Mouse (Mus musculus) MEL (cell line): ENCODE measurements around the gene Prf1. TPM values are rescaled to one million over a fixed set of nuclear protein-coding genes. Genes with fewer than 3 reads are reported as not detected.

Source experiments
- DNase-seq: peaks from one replicate; pipeline ENCODE4 v3.0.0; 2011; ENCODE audit warnings: low read depth, low spot score
- H3K27ac ChIP-seq: 2 replicates; pipeline ENCODE4 v1.5.1; 2012; ENCODE audit warnings: low read depth, mild to moderate bottlenecking, control low read depth, low read length, moderate library complexity; ENCODE audit not compliant: control insufficient read depth
- H3K27me3 ChIP-seq, 2 experiments: fragments of 150-350 bp in 1 of 2; sonication (generic) in 1 of 2; 2 replicates each; pipeline ENCODE4 v1.6.1; 2012; ENCODE audit warnings: low read length in 2 of 2, mild to moderate bottlenecking in 2 of 2, improper control_type of control experiment in 1 of 2, moderate library complexity in 1 of 2; ENCODE audit not compliant: insufficient read depth in 2 of 2, control insufficient read depth in 1 of 2
- H3K36me3 ChIP-seq, 2 experiments: 2 replicates each; pipeline ENCODE4 v1.6.1; 2012 to 2014; ENCODE audit warnings: low read length in 2 of 2, improper control_type of control experiment in 1 of 2, inconsistent platforms in 1 of 2, mild to moderate bottlenecking in 1 of 2; ENCODE audit not compliant: insufficient read depth in 2 of 2, control insufficient read depth in 1 of 2
- H3K4me1 ChIP-seq, 2 experiments: fragments of 150-350 bp in 1 of 2; sonication (generic) in 1 of 2; 2 replicates each; pipeline ENCODE4 v1.6.1; 2012; ENCODE audit warnings: low read length in 2 of 2, improper control_type of control experiment in 1 of 2, mild to moderate bottlenecking in 1 of 2; ENCODE audit not compliant: insufficient read depth in 2 of 2, control insufficient read depth in 1 of 2
- H3K4me3 ChIP-seq, 2 experiments: fragments of 150-350 bp in 1 of 2; sonication (generic) in 1 of 2; 2 replicates each; pipeline ENCODE4 v1.5.1; 2012; ENCODE audit warnings: low read depth in 2 of 2, low read length in 2 of 2, mild to moderate bottlenecking in 2 of 2, moderate library complexity in 2 of 2, control low read depth in 1 of 2, improper control_type of control experiment in 1 of 2; ENCODE audit not compliant: control insufficient read depth in 1 of 2, insufficient read depth in 1 of 2
- H3K79me2 ChIP-seq: 2 replicates; pipeline ENCODE4 v1.6.1; 2012; ENCODE audit warnings: mild to moderate bottlenecking, low read length, moderate library complexity; ENCODE audit not compliant: control insufficient read depth, poor library complexity, insufficient read depth
- H3K9ac ChIP-seq: 2 replicates; pipeline ENCODE4 v1.6.1; 2012; ENCODE audit warnings: low read depth, mild to moderate bottlenecking, control low read depth, low read length, moderate library complexity; ENCODE audit not compliant: control insufficient read depth, poor library complexity, severe bottlenecking
- H3K9me3 ChIP-seq: fragments of 150-350 bp; sonication (generic); replicated peaks from 2 replicates; pipeline ENCODE4 v1.6.1; 2012; ENCODE audit warnings: mild to moderate bottlenecking, low read length, improper control_type of control experiment, moderate library complexity; ENCODE audit not compliant: insufficient read depth
- BHLHE40 ChIP-seq: IDR thresholded peaks from 2 replicates; pipeline ENCODE4 v1.6.1; 2012; ENCODE audit warnings: low read depth, mild to moderate bottlenecking, inconsistent platforms, low read length, improper control_type of control experiment, borderline replicate concordance
- CHD1 ChIP-seq: IDR thresholded peaks from 2 replicates; pipeline ENCODE4 v1.6.1; 2012; ENCODE audit warnings: low read depth, mild to moderate bottlenecking, inconsistent platforms, low read length, improper control_type of control experiment
- CHD2 ChIP-seq: IDR thresholded peaks from 2 replicates; pipeline ENCODE4 v1.6.1; 2011; ENCODE audit warnings: low read length, improper control_type of control experiment
- EP300 ChIP-seq, 2 experiments: IDR thresholded peaks; 2 replicates each; pipeline ENCODE4 v1.6.1; 2011; ENCODE audit warnings: improper control_type of control experiment in 2 of 2, low read length in 2 of 2, low read depth in 1 of 2, mild to moderate bottlenecking in 1 of 2
- ETS1 ChIP-seq: IDR thresholded peaks from 2 replicates; pipeline ENCODE4 v1.6.1; 2012; ENCODE audit warnings: low read depth, mild to moderate bottlenecking, inconsistent platforms, low read length, improper control_type of control experiment, moderate library complexity
- GABPA ChIP-seq: IDR thresholded peaks from 2 replicates; pipeline ENCODE4 v1.6.1; 2012; ENCODE audit warnings: low read depth, mild to moderate bottlenecking, inconsistent platforms, low read length, improper control_type of control experiment, moderate library complexity
- GATA1 ChIP-seq: IDR thresholded peaks from 2 replicates; pipeline ENCODE4 v1.6.1; 2011; ENCODE audit warnings: low read depth, low read length, improper control_type of control experiment
- HCFC1 ChIP-seq: IDR thresholded peaks from 2 replicates; pipeline ENCODE4 v1.6.1; 2012; ENCODE audit warnings: low read depth, mild to moderate bottlenecking, inconsistent platforms, low read length, improper control_type of control experiment, moderate library complexity
- MAX ChIP-seq: IDR thresholded peaks from 2 replicates; pipeline ENCODE4 v1.6.1; 2011; ENCODE audit warnings: low read length, improper control_type of control experiment
- MEF2A ChIP-seq: IDR thresholded peaks from 2 replicates; pipeline ENCODE4 v1.6.1; 2014; ENCODE audit warnings: low read depth, mild to moderate bottlenecking, inconsistent platforms, low read length, improper control_type of control experiment; ENCODE audit not compliant: poor library complexity, insufficient replicate concordance, severe bottlenecking; ENCODE audit errors: extremely low read depth
- MXI1 ChIP-seq: IDR thresholded peaks from 2 replicates; pipeline ENCODE4 v1.6.1; 2011; ENCODE audit warnings: mild to moderate bottlenecking, low read depth, low read length, improper control_type of control experiment
- MYB ChIP-seq: IDR thresholded peaks from 2 replicates; pipeline ENCODE4 v1.6.1; 2011; ENCODE audit warnings: mild to moderate bottlenecking, low read depth, low read length, improper control_type of control experiment
- MYC ChIP-seq: IDR thresholded peaks from 2 replicates; pipeline ENCODE4 v1.6.1; 2011; ENCODE audit warnings: low read depth, mild to moderate bottlenecking, low read length, improper control_type of control experiment, moderate library complexity
- NELFE ChIP-seq: IDR thresholded peaks from 2 replicates; pipeline ENCODE4 v1.6.1; 2011; ENCODE audit warnings: low read depth, low read length, improper control_type of control experiment
- POLR2A ChIP-seq, 2 experiments: IDR thresholded peaks; 2 replicates each; pipeline ENCODE4 v1.6.1; 2011 to 2012; ENCODE audit warnings: low read length in 2 of 2, mild to moderate bottlenecking in 2 of 2, control low read depth in 1 of 2, improper control_type of control experiment in 1 of 2, low read depth in 1 of 2, moderate library complexity in 1 of 2; ENCODE audit not compliant: control insufficient read depth in 1 of 2, insufficient read depth in 1 of 2, poor library complexity in 1 of 2
- POLR2AphosphoS2 ChIP-seq: IDR thresholded peaks from 2 replicates; pipeline ENCODE4 v1.6.1; 2011; ENCODE audit warnings: low read length, improper control_type of control experiment
- TAL1 ChIP-seq: IDR thresholded peaks from 2 replicates; pipeline ENCODE4 v1.6.1; 2012; ENCODE audit warnings: mild to moderate bottlenecking, inconsistent platforms, low read length, moderate library complexity, mixed read lengths
- TBP ChIP-seq: IDR thresholded peaks from 2 replicates; pipeline ENCODE4 v1.8.0; 2011; ENCODE audit warnings: low read depth, low read length, improper control_type of control experiment
- TCF12 ChIP-seq: IDR thresholded peaks from 2 replicates; pipeline ENCODE4 v1.6.1; 2014; ENCODE audit warnings: low read depth, mild to moderate bottlenecking, inconsistent platforms, low read length, improper control_type of control experiment, moderate library complexity
- UBTF ChIP-seq: IDR thresholded peaks from 2 replicates; pipeline ENCODE4 v1.6.1; 2012; ENCODE audit warnings: low read depth, mild to moderate bottlenecking, inconsistent platforms, low read length, improper control_type of control experiment, moderate library complexity, borderline replicate concordance; ENCODE audit not compliant: insufficient read depth
- USF2 ChIP-seq, 2 experiments: IDR thresholded peaks; 2 replicates each; pipeline ENCODE4 v1.6.1; 2011 to 2012; ENCODE audit warnings: improper control_type of control experiment in 2 of 2, low read length in 2 of 2, borderline replicate concordance in 1 of 2, inconsistent platforms in 1 of 2, low read depth in 1 of 2, mild to moderate bottlenecking in 1 of 2; ENCODE audit not compliant: insufficient read depth in 1 of 2
- ZC3H11A ChIP-seq: IDR thresholded peaks from 2 replicates; pipeline ENCODE4 v1.6.1; 2012; ENCODE audit warnings: low read depth, mild to moderate bottlenecking, inconsistent platforms, low read length, improper control_type of control experiment
- ZMIZ1 ChIP-seq: IDR thresholded peaks from 2 replicates; pipeline ENCODE4 v1.6.1; 2012; ENCODE audit warnings: low read depth, mild to moderate bottlenecking, inconsistent platforms, low read length, improper control_type of control experiment, moderate library complexity
- ZNF384 ChIP-seq: IDR thresholded peaks from 2 replicates; pipeline ENCODE4 v1.6.1; 2012; ENCODE audit warnings: low read depth, mild to moderate bottlenecking, inconsistent platforms, low read length, improper control_type of control experiment
- polyA plus RNA-seq, 2 experiments: library from polyadenylated mRNA; stranded (reverse) in 1 of 2; unstranded in 1 of 2; fragments of >175 nt in 1 of 2; fragments of >200 nt in 1 of 2; gene quantifications; 2 replicates each; pipeline versions ENCODE4 v1.2.1 to v1.2.4; 2012; ENCODE audit warnings: low replicate concordance in 2 of 2, low read depth in 1 of 2; ENCODE audit not compliant: insufficient read length in 2 of 2, insufficient read depth in 1 of 2, missing spikeins in 1 of 2
- total RNA-seq: library from RNA; depleted of rRNA; stranded (reverse); fragments of 300-350 nt; gene quantifications from 2 replicates; pipeline ENCODE4 v1.2.3, GENCODE M21; 2012

The Prf1 gene
- total and polyA plus RNA-seq, 3 experiments: 0.04 TPM; not detected in 2

DNA sequence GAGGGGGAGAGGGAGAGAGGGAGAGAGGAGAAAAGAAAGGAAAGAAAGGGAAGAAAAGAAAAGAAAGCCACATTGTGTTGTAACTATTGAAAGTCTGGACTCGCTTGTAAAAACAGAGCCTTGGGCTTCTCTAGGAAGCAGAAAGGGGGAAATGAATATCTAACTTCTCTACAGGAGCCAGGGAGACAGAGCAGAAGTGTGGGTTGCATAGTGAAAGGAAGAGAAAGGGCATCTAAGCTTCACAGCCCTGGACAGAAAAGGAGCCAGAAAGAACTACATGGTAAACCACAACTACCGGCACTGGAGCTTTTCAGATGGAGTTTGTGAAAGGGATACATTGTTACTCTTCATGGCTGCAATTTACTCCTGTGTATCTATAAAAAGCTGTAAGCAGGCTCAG lies 7.2 kb upstream of the Prf1 start:
- Histone ChIP-seq H3K4me3 (no peak overlapping the region), H3K27ac (no peak overlapping the region), H3K79me2 (no peaks in the 10 kb centered on the region), H3K9me3 (no peaks in the 10 kb centered on the region), H3K9ac (no peak overlapping the region), H3K36me3 (no peaks in the 10 kb centered on the region), H3K4me1 (no peaks in the 10 kb centered on the region), H3K27me3 (no peaks in the 10 kb centered on the region)
- TF ChIP-seq TAL1: no peak
- no peak for TF ChIP-seq POLR2A (IDR thresholded peaks at IDR 0.05; ENCODE audit: control insufficient read depth in 1 of 2, insufficient read depth in 1 of 2, low read depth in 1 of 2, low read length in 2 of 2, poor library complexity in 1 of 2)
- no peak for TF ChIP-seq TBP
- TF ChIP-seq CHD1: no peak
- TF ChIP-seq MAX: no peak
- TF ChIP-seq MEF2A: no peak
- no peak for DNase-seq

DNA sequence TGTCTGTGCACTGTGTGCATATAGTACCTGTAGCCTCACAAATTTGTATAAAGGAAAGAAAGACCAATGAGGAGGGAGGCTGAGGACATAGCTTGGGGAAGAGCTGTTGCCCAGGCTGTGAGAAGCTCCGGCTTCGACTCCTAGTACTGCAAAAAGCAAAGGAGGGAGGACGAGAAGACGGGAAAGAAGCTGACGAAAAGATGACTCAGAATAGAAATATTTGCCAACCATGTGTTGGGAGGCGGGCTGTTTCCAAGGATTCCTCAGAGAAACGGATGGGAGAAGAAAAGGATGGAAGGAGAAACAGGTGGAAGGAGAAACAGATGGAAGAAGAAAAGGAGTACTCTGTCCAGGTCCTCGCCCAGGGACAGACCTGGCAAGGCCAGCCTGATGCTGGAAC lies 3.4 kb upstream of the Prf1 start:
- Histone ChIP-seq H3K79me2 (no peaks in the 10 kb centered on the region), H3K4me1 (no peaks in the 10 kb centered on the region), H3K4me3 (no peak overlapping the region), H3K27me3 (no peaks in the 10 kb centered on the region), H3K9me3 (no peaks in the 10 kb centered on the region), H3K36me3 (no peaks in the 10 kb centered on the region), H3K27ac (no peak overlapping the region), H3K9ac (no peak overlapping the region)
- TF ChIP-seq USF2 (IDR thresholded peaks at IDR 0.05; ENCODE audit: borderline replicate concordance in 1 of 2, insufficient read depth in 1 of 2, low read depth in 1 of 2, low read length in 2 of 2): no peak
- no peak for TF ChIP-seq UBTF
- TF ChIP-seq MEF2A: no peak
- TF ChIP-seq ZC3H11A: no peak
- TF ChIP-seq EP300 (IDR thresholded peaks at IDR 0.05; ENCODE audit: low read depth in 1 of 2, low read length in 2 of 2): no peak
- no peak for TF ChIP-seq MYB
- no peak for TF ChIP-seq GABPA
- no peak for TF ChIP-seq ZNF384
- no peak for TF ChIP-seq TAL1
- TF ChIP-seq MYC: no peak
- TF ChIP-seq BHLHE40: no peak
- TF ChIP-seq ETS1: no peak
- no peak for TF ChIP-seq CHD2
- TF ChIP-seq MXI1: no peak
- no peak for TF ChIP-seq TCF12
- no peak for TF ChIP-seq NELFE
- TF ChIP-seq HCFC1: no peak
- TF ChIP-seq POLR2AphosphoS2: no peak
- TF ChIP-seq GATA1: no peak
- no peak for TF ChIP-seq ZMIZ1
- no peak for DNase-seq
